Mouse (Mus musculus) forebrain, embryonic 10.5 days (tissue): ENCODE results near the gene Gulp1. TPM values are rescaled to one million over a fixed set of nuclear protein-coding genes. Genes with fewer than 3 reads are reported as not detected.

Experiments used
- DNase-seq: peaks from one replicate; pipeline ENCODE4 v3.0.0-alpha.2; 2017; ENCODE audit warnings: low spot score; ENCODE audit errors: extremely low spot score
- H3K27ac ChIP-seq: fragments of 300-500 bp; sonication (generic); 2 replicates; pipeline ENCODE4 v1.5.1; 2016; ENCODE audit warnings: mild to moderate bottlenecking
- H3K27me3 ChIP-seq: fragments of 300-500 bp; sonication (generic); 2 replicates; pipeline ENCODE4 v1.6.1; 2016; ENCODE audit warnings: mild to moderate bottlenecking; ENCODE audit not compliant: poor library complexity, severe bottlenecking
- H3K36me3 ChIP-seq: fragments of 300-500 bp; sonication (generic); replicated peaks from 2 replicates; pipeline ENCODE4 v1.6.1; 2016; ENCODE audit warnings: mild to moderate bottlenecking, moderate library complexity
- H3K4me1 ChIP-seq: fragments of 300-500 bp; sonication (generic); 2 replicates; pipeline ENCODE4 v1.6.1; 2016
- H3K4me3 ChIP-seq: fragments of 300-500 bp; sonication (generic); 2 replicates; pipeline ENCODE4 v1.5.1; 2016; ENCODE audit warnings: mild to moderate bottlenecking, moderate library complexity
- H3K9me3 ChIP-seq: fragments of 300-500 bp; sonication (generic); 2 replicates; pipeline ENCODE4 v1.6.1; 2016; ENCODE audit warnings: mild to moderate bottlenecking, moderate library complexity
- WGBS: fragments of 180-500 bp; shearing (Covaris S2); methylation state at CpG from one replicate; pipeline ENCODE4 v1.1.7; 2016; 5-methylcytosine and 5-hydroxymethylcytosine counted together
- polyA plus RNA-seq: library from polyadenylated mRNA; unstranded; fragments of >200 nt; fragmentation: Nextera tagmentation; extraction: Ambion mirVana; gene quantifications from 2 replicates; pipeline ENCODE4 v1.2.1, GENCODE M21; 2016

Gene Gulp1
- 22.7 and 24.1 TPM in 2 replicates for polyA plus RNA-seq

GRCm38 (mm10) chr1:44551461-44552370 lies at the start of gene Gulp1:
Gulp1 (plus strand) TSS chr1:44551511.
- H3K9me3 ChIP-seq, result no peaks in the 10 kb centered on the region
- H3K4me1 ChIP-seq, result peaks cover 41% of the 10 kb centered on the region
- peak within 1 kb of the TSS; percentile 94 for H3K27ac ChIP-seq
- H3K27me3 ChIP-seq, result no peaks in the 10 kb centered on the region
- DNase-seq, result peak; percentile 81
- under 1% methylated on average over 55 of the region's 55 CpGs for WGBS
- peak within 1 kb of the TSS; percentile 79 for H3K4me3 ChIP-seq
- no peaks in the 10 kb centered on the region for H3K36me3 ChIP-seq

DNA sequence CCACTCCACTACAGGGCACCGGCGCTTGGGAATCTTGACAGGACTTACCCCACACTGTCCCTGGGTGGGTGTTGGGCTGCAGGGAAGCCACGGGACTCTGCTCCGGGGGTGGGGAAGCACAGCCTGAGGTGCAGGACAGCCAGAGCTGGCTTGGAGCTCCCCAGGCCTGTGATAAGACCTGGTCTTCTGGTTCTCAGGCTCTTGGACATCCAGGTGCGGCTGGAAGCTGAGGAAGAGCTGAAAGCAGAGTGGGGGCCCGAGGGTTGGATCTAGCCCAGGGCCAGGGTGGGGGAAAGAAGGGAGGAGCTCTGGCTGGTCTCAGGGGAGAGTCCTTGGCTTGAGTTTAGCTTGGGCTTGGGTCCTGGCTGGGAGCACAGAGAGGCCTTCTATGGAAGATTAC lies 1.1 kb upstream of the Gulp1 start:
- Histone ChIP-seq H3K27me3 (no peaks in the 10 kb centered on the region), H3K9me3 (no peaks in the 10 kb centered on the region), H3K4me3 (no peak overlapping the region), H3K36me3 (no peaks in the 10 kb centered on the region), H3K4me1 (peaks cover 41% of the 10 kb centered on the region), H3K27ac (no peak overlapping the region)
- 77% methylated on average over 6 of the region's 6 CpGs for WGBS
- DNase-seq, result peak; percentile 14

- Histone ChIP-seq H3K4me3 (peak overlapping the region; percentile 79), H3K27ac (peak overlapping the region; percentile 94), H3K9me3 (no peaks in the 10 kb centered on the region), H3K36me3 (no peaks in the 10 kb centered on the region), H3K4me1 (peaks cover 41% of the 10 kb centered on the region), H3K27me3 (no peaks in the 10 kb centered on the region)
- WGBS, result 7% methylated on average over 15 of the region's 15 CpGs
- peak; percentile 74 for DNase-seq
Observed at GRCm38 (mm10) chr1:44552371-44552841, 1.1 kb downstream of the Gulp1 start.

DNA sequence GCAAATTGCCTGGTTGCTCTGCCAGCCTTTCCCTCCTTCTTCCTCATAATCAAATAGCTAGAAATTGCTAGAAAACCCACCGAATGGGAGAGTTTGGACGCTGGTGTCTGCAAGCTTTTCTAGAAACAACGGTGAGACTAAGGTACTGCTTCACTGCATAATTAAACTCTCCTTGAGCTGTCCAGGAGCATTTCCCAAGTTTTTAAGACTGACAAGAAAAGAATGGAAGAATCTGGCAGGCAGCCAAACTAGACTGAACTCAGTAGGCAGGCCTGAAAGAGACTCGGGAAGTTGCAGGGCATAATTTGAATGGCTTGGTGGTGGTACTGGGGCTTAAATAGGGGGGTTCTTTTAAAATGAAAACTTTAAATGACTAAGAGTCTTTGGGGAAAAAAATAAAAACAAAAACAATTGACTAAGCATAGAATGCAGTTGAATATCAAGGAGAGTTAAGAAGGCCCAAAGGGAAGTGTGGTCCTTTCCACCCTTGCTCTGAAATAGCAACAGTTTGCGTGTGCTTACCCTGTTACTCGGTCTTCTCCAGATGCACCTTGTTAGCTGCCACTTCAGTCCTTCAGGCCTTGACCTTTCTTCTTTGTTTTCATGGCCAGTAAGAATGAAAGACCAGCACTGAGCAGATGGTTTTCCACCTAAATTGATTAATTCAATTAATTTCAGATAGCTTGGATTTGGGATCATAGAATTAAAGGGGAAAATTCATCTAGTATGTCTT lies 2.0 kb downstream of the Gulp1 start:
- Histone ChIP-seq H3K9me3 (no peaks in the 10 kb centered on the region), H3K36me3 (no peaks in the 10 kb centered on the region), H3K27ac (peak overlapping the region; percentile 94), H3K4me3 (peak overlapping the region; percentile 79), H3K27me3 (no peaks in the 10 kb centered on the region), H3K4me1 (peaks cover 41% of the 10 kb centered on the region)
- peak; percentile 25 for DNase-seq
- 32% methylated on average over 6 of the region's 6 CpGs for WGBS

DNA sequence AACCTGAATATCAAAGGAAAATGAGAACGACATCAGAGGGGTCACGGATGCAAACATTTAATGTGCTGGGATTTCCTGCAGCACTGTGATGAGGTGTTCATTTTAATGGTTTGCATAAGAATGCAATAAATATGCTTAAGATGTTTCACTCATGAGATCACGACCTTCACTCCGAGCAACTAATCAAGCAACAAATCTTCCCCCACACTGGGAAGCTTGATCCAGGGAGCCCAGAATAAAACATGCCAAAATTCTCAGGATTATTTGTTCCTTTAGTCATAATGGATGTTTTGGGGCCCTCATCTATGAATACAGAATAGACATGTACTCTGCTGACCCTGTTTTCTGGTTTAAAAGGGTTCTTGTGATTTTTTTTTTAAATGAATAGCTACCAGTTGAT lies 16.1 kb downstream of the Gulp1 start:
- no peak overlapping the region for H3K27ac ChIP-seq
- WGBS, result 87% methylated on average over 4 of the region's 4 CpGs
- H3K4me3 ChIP-seq, result no peak overlapping the region
- DNase-seq, result no peak
- no peaks in the 10 kb centered on the region for H3K9me3 ChIP-seq
- H3K36me3 ChIP-seq, result no peaks in the 10 kb centered on the region
- no peaks in the 10 kb centered on the region for H3K4me1 ChIP-seq
- no peaks in the 10 kb centered on the region for H3K27me3 ChIP-seq

GRCm38 (mm10) chr1:44568296-44568695 lies 17.0 kb downstream of the Gulp1 start:
- H3K4me3 ChIP-seq, result no peak overlapping the region
- H3K27me3 ChIP-seq, result no peaks in the 10 kb centered on the region
- 83% methylated on average over 2 of the region's 2 CpGs for WGBS
- no peak overlapping the region for H3K27ac ChIP-seq
- H3K4me1 ChIP-seq, result no peaks in the 10 kb centered on the region
- H3K36me3 ChIP-seq, result no peaks in the 10 kb centered on the region
- DNase-seq, result no peak
- H3K9me3 ChIP-seq, result no peaks in the 10 kb centered on the region

DNA sequence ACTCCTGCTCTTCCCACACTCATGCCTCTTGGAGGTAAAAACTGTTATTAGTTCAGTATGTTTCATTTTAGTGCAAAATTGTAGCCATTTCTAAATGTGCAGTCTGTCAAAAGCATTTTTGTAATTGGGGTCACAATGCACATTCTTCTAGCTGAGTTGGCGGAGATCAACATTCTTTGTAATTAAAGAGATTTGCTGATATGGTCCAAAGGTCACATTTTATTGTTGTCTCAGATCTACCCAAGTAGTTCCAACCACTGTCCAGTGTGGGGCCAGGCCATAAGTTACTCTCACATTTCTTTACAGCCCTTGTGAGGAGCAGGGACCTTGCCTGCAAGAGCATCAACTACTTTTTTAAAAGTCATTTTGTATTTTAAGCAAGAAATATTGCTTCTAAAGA lies 24.7 kb downstream of the Gulp1 start:
- 75% methylated on average over 1 of the region's 1 CpGs for WGBS
- DNase-seq, result no peak
- no peaks in the 10 kb centered on the region for H3K27me3 ChIP-seq
- H3K4me3 ChIP-seq, result no peak overlapping the region
- no peak overlapping the region for H3K27ac ChIP-seq
- H3K4me1 ChIP-seq, result no peaks in the 10 kb centered on the region
- H3K9me3 ChIP-seq, result no peaks in the 10 kb centered on the region
- H3K36me3 ChIP-seq, result no peaks in the 10 kb centered on the region

GRCm38 (mm10) chr1:44576610-44577009 lies 25.3 kb downstream of the Gulp1 start:
- no peak overlapping the region for H3K27ac ChIP-seq
- no peaks in the 10 kb centered on the region for H3K36me3 ChIP-seq
- no peaks in the 10 kb centered on the region for H3K4me1 ChIP-seq
- DNase-seq, result no peak
- no peak overlapping the region for H3K4me3 ChIP-seq
- no peaks in the 10 kb centered on the region for H3K9me3 ChIP-seq
- no peaks in the 10 kb centered on the region for H3K27me3 ChIP-seq
- WGBS, result 94% methylated on average over 2 of the region's 2 CpGs

DNA sequence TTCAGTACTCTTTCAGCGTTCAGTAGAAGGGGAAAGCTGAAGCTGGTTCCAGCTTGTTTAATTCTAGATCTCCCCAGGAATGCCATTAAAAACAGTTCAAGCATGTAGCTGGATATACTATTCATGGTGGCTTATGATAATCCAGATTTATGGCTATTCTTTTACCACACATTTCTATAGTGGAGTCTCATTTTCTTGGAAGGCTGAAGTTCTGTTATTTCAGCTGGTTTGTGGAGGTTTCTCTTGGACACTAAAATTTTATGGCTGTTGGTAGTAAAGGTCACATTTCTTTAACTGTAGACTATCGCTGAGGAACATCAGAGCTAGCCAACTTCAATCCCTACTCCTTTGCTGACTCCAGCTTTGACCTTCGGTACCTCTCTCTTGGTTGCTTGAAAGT lies 29.1 kb downstream of the Gulp1 start:
- Histone ChIP-seq H3K4me3 (no peak overlapping the region), H3K4me1 (peaks cover 8% of the 10 kb centered on the region)
- no peak for DNase-seq

GRCm38 (mm10) chr1:44584886-44585385 lies 33.6 kb downstream of the Gulp1 start:
- Histone ChIP-seq H3K9me3 (no peaks in the 10 kb centered on the region), H3K4me3 (no peak overlapping the region), H3K27ac (no peak overlapping the region), H3K4me1 (peaks cover 9% of the 10 kb centered on the region), H3K27me3 (no peaks in the 10 kb centered on the region), H3K36me3 (no peaks in the 10 kb centered on the region)
- DNase-seq, result peak; percentile 28
- 22% methylated on average over 3 of the region's 3 CpGs for WGBS

More for the DNA sequence above, 29.1 kb downstream of the Gulp1 start:
- no peaks in the 10 kb centered on the region for H3K9me3 ChIP-seq
- H3K27me3 ChIP-seq, result no peaks in the 10 kb centered on the region
- no peaks in the 10 kb centered on the region for H3K36me3 ChIP-seq
- 78% methylated on average over 3 of the region's 3 CpGs for WGBS
- no peak overlapping the region for H3K27ac ChIP-seq

DNA sequence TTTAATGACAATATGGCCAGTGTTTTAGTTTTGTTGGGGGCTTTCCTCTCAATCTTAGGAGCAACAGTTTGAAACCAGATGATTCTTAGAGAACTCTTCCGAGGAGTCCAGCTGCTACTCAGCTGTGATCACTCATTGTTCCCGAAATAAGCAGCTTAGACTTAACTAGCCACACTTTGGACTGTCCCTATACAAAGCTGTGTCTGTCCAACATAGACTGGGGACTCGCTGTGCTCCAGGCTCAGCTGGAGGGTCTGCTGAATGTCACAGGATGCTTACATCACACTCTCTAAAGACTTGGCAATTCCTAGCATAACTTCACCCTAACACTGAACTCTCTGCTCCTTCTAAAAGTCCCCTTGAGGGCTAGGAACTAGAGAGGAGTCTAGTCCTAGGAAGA lies 40.4 kb downstream of the Gulp1 start:
- peaks cover 13% of the 10 kb centered on the region for H3K4me1 ChIP-seq
- no peaks in the 10 kb centered on the region for H3K27me3 ChIP-seq
- H3K4me3 ChIP-seq, result no peak overlapping the region
- H3K27ac ChIP-seq, result no peak overlapping the region
- DNase-seq, result peak; percentile 16
- no peaks in the 10 kb centered on the region for H3K9me3 ChIP-seq
- WGBS, result 10% methylated on average over 3 of the region's 3 CpGs
- no peaks in the 10 kb centered on the region for H3K36me3 ChIP-seq

GRCm38 (mm10) chr1:44593109-44593508 lies 41.8 kb downstream of the Gulp1 start:
- no peaks in the 10 kb centered on the region for H3K9me3 ChIP-seq
- H3K4me3 ChIP-seq, result no peak overlapping the region
- no peaks in the 10 kb centered on the region for H3K36me3 ChIP-seq
- no peaks in the 10 kb centered on the region for H3K27me3 ChIP-seq
- H3K4me1 ChIP-seq, result peaks cover 13% of the 10 kb centered on the region
- 80% methylated on average over 1 of the region's 1 CpGs for WGBS
- no peak overlapping the region for H3K27ac ChIP-seq
- no peak for DNase-seq

DNA sequence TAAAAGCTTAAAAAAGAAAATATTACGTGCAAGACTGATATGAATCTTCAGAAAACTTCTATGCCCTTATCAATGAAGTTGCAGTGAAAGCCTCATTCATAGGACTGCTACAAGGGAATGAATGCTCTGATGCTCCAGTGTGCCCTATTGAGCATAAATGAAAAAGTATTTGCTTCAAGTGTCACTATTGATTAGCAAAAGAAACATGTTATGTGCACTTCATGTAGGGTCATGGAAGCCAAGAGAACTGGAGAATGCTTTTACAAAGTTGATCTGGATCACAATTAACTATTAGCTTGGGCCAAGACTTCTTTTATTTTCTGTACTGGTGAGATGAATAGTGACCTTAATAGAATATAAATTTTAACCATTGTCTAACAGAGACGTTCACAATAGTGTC lies 47.0 kb downstream of the Gulp1 start:
- H3K4me1 ChIP-seq, result no peaks in the 10 kb centered on the region
- no peaks in the 10 kb centered on the region for H3K9me3 ChIP-seq
- 92% methylated on average over 2 of the region's 2 CpGs for WGBS
- H3K4me3 ChIP-seq, result no peak overlapping the region
- H3K27ac ChIP-seq, result no peak overlapping the region
- no peaks in the 10 kb centered on the region for H3K36me3 ChIP-seq
- H3K27me3 ChIP-seq, result no peaks in the 10 kb centered on the region
- DNase-seq, result no peak
